Mouse (Mus musculus) ES-Bruce4 (cell line): Measurements from ENCODE around the gene Pirb.

Source experiments
- CTCF ChIP-seq: IDR thresholded peaks from one replicate; pipeline ENCODE4 v1.8.1; 2011; ENCODE audit warnings: low read depth, low read length
- POLR2A ChIP-seq: IDR thresholded peaks from one replicate; pipeline ENCODE4 v1.8.1; 2011; ENCODE audit warnings: low read length; ENCODE audit not compliant: insufficient read depth

DNA sequence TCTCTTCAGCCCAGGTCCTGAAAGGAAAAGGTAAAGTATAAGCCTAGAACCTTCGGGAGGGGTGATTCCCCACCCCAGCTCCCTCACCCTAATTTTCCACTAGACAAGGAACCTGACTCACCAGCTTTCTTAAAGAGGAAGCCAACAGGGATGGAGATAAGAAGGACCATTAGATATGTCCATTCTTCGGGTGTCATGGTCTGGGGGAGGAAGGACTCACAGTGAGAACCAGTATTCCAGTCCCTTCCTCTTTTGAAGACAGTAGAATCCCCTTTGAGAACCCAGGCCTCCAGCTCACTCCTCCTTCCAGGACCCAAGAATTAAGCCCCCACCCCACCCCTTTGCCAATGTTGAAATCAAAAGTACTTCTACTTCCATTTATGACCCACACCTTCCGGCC, 28.3 kb downstream of the Pirb start:
- TF ChIP-seq CTCF (no peak), POLR2A (no peak)
